Mouse (Mus musculus) stomach, embryonic 15.5 days (tissue): Measurements from ENCODE around the gene Gm13695. TPM values are rescaled to one million over a fixed set of nuclear protein-coding genes. Genes with fewer than 3 reads are reported as not detected.
"Not testable (repeated sequence)": the region's sequence is repeated elsewhere in the genome, so short reads cannot be mapped to it uniquely, and the experiment has no call there.

ENCODE experiments used
- ATAC-seq: fragments of 200-750 bp; cut with Nextera tagmentation; 2 replicates; pipeline ENCODE4 v1.8.0; 2017; ENCODE audit warnings: low read depth, moderate number of reproducible peaks, moderate TSS enrichment; ENCODE audit not compliant: insufficient read depth, low FRiP score
- H3K27ac ChIP-seq: fragments of 300-500 bp; sonication (generic); 2 replicates; pipeline ENCODE4 v1.5.1; 2015; ENCODE audit warnings: mild to moderate bottlenecking, inconsistent platforms
- H3K27me3 ChIP-seq: fragments of 300-500 bp; sonication (generic); replicated peaks from 2 replicates; pipeline ENCODE4 v1.6.1; 2015; ENCODE audit warnings: inconsistent platforms
- H3K36me3 ChIP-seq: fragments of 300-500 bp; sonication (generic); 2 replicates; pipeline ENCODE4 v1.6.1; 2015; ENCODE audit warnings: inconsistent platforms
- H3K4me1 ChIP-seq: fragments of 300-500 bp; sonication (generic); 2 replicates; pipeline ENCODE4 v1.6.1; 2015; ENCODE audit warnings: inconsistent platforms
- H3K4me2 ChIP-seq: fragments of 300-500 bp; sonication (generic); 2 replicates; pipeline ENCODE4 v1.6.1; 2015; ENCODE audit warnings: mild to moderate bottlenecking, inconsistent platforms
- H3K4me3 ChIP-seq: fragments of 300-500 bp; sonication (generic); replicated peaks from 2 replicates; pipeline ENCODE4 v1.5.1; 2015; ENCODE audit warnings: inconsistent platforms
- H3K9ac ChIP-seq: fragments of 300-500 bp; sonication (generic); 2 replicates; pipeline ENCODE4 v1.6.1; 2015; ENCODE audit warnings: inconsistent platforms
- H3K9me3 ChIP-seq: fragments of 300-500 bp; sonication (generic); 2 replicates; pipeline ENCODE4 v1.6.1; 2016; ENCODE audit warnings: inconsistent platforms
- WGBS: fragments of 180-500 bp; shearing (Covaris S2); methylation state at CpG from one replicate; pipeline ENCODE4 v1.1.7; 2015; 5-methylcytosine and 5-hydroxymethylcytosine counted together
- polyA plus RNA-seq: library from polyadenylated mRNA; unstranded; fragments of >200 nt; fragmentation: Nextera tagmentation; extraction: Ambion mirVana; gene quantifications from 2 replicates; pipeline ENCODE4 v1.2.1, GENCODE M21; 2015

The Gm13695 gene
- polyA plus RNA-seq, 1 experiment from 2014 or later = 0.09 TPM

DNA sequence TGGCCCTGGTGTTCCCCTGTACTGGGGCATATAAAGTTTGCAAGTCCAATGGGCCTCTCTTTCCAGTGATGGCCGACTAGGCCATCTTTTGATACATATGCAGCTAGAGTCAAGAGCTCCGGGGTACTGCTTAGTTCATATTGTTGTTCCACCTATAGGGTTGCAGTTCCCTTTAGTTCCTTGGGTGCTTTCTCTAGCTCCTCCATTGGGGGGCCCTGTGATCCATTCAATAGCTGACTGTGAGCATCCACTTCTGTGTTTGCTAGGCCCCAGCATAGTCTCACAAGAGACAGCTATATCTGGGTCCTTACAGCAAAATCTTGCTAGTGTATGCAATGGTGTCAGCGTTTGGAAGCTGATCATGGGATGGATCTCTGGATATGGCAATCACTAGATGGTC lies 27.4 kb downstream of the Gm13695 start:
- not testable (repeated sequence) for ATAC-seq, H3K9ac ChIP-seq, H3K9me3 ChIP-seq, H3K36me3 ChIP-seq, H3K4me3 ChIP-seq, H3K4me2 ChIP-seq, H3K27ac ChIP-seq, H3K27me3 ChIP-seq, H3K4me1 ChIP-seq
- WGBS = 83% methylated on average over 1 of the region's 3 CpGs

DNA sequence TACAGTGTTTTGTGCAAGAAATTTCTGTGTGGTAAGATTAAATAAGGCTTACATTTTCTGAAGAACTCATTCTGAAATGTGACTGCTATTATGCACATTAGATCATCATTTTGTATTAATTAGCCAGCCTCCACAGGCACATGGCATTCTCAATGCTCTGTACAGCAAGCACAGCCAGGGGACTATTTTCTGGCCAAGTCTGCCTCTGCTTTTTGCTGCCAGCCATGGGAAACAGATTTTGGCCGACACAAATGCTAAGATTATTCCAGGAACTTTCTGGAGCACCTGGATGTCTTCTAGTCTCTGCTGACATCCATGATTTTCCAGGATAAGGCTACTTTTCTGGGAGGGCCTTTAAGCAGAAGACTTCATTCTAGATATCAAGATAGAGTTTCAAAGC lies 41.8 kb downstream of the Gm13695 start:
- H3K27me3 ChIP-seq = no peaks in the 10 kb centered on the region
- H3K9me3 ChIP-seq = no peaks in the 10 kb centered on the region
- H3K4me1 ChIP-seq = no peaks in the 10 kb centered on the region
- no peak overlapping the region for H3K4me2 ChIP-seq
- no peaks in the 10 kb centered on the region for H3K36me3 ChIP-seq
- WGBS = 28% methylated on average over 1 of the region's 1 CpGs
- H3K9ac ChIP-seq = no peak overlapping the region
- no peak overlapping the region for H3K4me3 ChIP-seq
- ATAC-seq = no peak
- H3K27ac ChIP-seq = no peak overlapping the region

DNA sequence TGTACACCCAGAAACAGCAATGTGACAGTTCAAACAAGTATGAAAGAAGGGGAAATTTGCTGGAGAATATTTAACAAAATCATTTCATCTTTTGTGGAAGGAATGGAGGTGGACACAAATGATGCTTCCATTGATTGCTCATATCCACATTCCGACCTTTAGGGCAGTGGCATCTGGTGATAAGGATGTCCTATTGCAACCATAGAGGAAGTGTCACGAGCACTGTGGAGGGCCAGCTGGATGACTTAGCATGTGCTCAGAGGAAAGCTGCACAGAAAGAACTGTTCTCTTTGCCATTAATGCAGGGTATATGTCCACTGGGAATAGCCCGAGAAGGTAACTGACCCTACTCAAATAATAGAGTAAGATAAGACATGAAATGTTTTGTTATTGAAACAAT lies 42.7 kb downstream of the Gm13695 start:
- H3K4me1 ChIP-seq = no peaks in the 10 kb centered on the region
- H3K4me2 ChIP-seq = no peak overlapping the region
- no peak overlapping the region for H3K27ac ChIP-seq
- H3K9me3 ChIP-seq = no peaks in the 10 kb centered on the region
- no peaks in the 10 kb centered on the region for H3K36me3 ChIP-seq
- WGBS = 65% methylated on average over 3 of the region's 3 CpGs
- no peaks in the 10 kb centered on the region for H3K27me3 ChIP-seq
- no peak overlapping the region for H3K9ac ChIP-seq
- H3K4me3 ChIP-seq = no peak overlapping the region
- ATAC-seq = no peak

DNA sequence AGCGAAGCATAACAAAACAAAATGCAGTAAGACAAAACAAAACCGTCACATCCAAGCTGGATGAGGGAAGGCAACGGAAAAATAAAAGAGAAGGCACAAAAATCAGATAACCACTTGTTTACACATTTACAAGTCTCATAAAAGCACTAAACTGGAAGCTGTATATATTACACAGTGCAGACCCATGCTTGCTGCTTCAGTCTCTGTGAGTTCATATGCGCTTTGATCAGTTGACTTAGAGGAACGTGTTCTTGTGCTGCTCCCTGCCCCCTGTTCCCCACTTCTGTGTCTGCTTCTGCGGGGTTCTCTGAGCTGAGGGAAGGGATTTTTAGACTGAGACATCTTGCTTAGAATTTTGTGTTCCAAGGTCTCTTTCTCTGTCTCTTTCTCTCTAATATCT lies 47.5 kb downstream of the Gm13695 start:
- WGBS = 56% methylated on average over 6 of the region's 6 CpGs

DNA sequence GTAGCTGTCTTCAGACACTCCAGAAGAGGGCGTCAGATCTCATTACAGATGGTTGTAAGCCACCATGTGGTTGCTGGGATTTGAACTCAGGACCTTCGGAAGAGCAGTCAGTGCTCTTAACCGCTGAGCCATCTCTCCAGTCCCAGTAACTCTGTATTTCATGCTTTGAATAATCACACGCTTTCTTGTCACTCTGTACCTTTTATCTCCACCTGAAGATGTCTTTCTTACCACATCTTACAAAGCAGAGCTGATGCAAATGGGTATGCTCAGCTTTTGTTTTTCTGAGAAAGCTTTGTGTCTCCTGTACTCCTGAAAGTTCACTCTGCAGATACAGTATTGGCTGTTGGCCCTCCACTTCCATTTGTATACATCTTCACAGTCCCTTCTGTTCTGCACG lies 49.2 kb downstream of the Gm13695 start:
- H3K27ac ChIP-seq, H3K4me3 ChIP-seq, H3K9me3 ChIP-seq, H3K9ac ChIP-seq, H3K4me1 ChIP-seq, H3K4me2 ChIP-seq, H3K27me3 ChIP-seq, H3K36me3 ChIP-seq, ATAC-seq: not testable (repeated sequence)
- 73% methylated on average over 5 of the region's 5 CpGs for WGBS

More for the DNA sequence above, 47.5 kb downstream of the Gm13695 start:
- no peak overlapping the region for H3K27ac ChIP-seq
- H3K4me2 ChIP-seq = no peak overlapping the region
- H3K4me1 ChIP-seq = no peaks in the 10 kb centered on the region
- H3K4me3 ChIP-seq = no peak overlapping the region
- no peaks in the 10 kb centered on the region for H3K27me3 ChIP-seq
- H3K9ac ChIP-seq = no peak overlapping the region
- H3K9me3 ChIP-seq = no peaks in the 10 kb centered on the region
- ATAC-seq = no peak
- no peaks in the 10 kb centered on the region for H3K36me3 ChIP-seq

DNA sequence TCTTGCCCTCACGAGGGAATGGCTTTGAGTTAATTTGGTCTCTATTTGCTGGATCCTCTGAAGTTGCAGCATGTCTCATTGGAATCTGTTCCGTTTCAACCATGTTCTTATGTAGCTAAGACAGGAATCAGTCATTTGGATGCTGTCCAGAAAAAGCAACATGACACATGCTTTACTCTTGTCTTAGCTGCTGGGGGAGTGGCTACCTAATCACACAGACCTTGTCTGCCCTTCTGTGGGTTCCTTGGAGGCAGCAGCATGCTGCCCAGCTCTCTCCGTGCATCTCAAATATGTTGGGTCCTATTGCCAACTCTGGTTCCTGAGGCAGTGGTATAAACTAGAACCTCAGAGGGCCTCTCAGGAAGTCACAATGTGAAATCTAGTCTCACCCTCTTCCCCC lies 51.2 kb downstream of the Gm13695 start:
- Histone ChIP-seq H3K4me2 (no peak overlapping the region), H3K9me3 (no peaks in the 10 kb centered on the region), H3K27me3 (no peaks in the 10 kb centered on the region), H3K27ac (no peak overlapping the region), H3K9ac (no peak overlapping the region), H3K36me3 (no peaks in the 10 kb centered on the region), H3K4me3 (no peak overlapping the region), H3K4me1 (no peaks in the 10 kb centered on the region)
- ATAC-seq = no peak
- WGBS = 46% methylated on average over 3 of the region's 3 CpGs

Other genes with a start within 250 kb of the Gm13695 start
- 76.4 and 83.1 TPM in 2 replicates for gene Itgav, start 242.9 kb upstream of the Gm13695 start, polyA plus RNA-seq
- gene Fam171b, start 154.7 kb upstream of the Gm13695 start, polyA plus RNA-seq = 10.5 and 13.6 TPM in 2 replicates
- gene Zswim2, start 26.1 kb upstream of the Gm13695 start, polyA plus RNA-seq = not detected in 2 replicates
- 0.09 TPM in 1 of 2 replicates, not detected in the other for gene Gm13698, start 11.6 kb upstream of the Gm13695 start, polyA plus RNA-seq
- 0.09 TPM in 1 of 2 replicates, not detected in the other for gene Gm13693, start 5.8 kb upstream of the Gm13695 start, polyA plus RNA-seq
- gene Gm13696, start 5.8 kb downstream of the Gm13695 start, polyA plus RNA-seq = 0.09 TPM in 1 of 2 replicates, not detected in the other
- gene Gm13694, start 11.6 kb downstream of the Gm13695 start, polyA plus RNA-seq = 0.09 TPM in 1 of 2 replicates, not detected in the other
- gene Gm13697, start 17.4 kb downstream of the Gm13695 start, polyA plus RNA-seq = 0.09 TPM in 1 of 2 replicates, not detected in the other
- gene Gm13691, start 23.2 kb downstream of the Gm13695 start, polyA plus RNA-seq = 0.09 TPM in 1 of 2 replicates, not detected in the other